Mouse (Mus musculus): ENCODE results near the gene Tmeff2.

GRCm38 (mm10) chr1:51149890-51150289 lies 249.4 kb downstream of the Tmeff2 start:
- TF ChIP-seq CTCF (conservative IDR thresholded peaks at IDR 0.05; ENCODE audit: low read length), result no peak
- TF ChIP-seq POU5F1 (IDR thresholded peaks at IDR 0.05; ENCODE audit: borderline replicate concordance, low read length), result no peak
- no peak for TF ChIP-seq NANOG (IDR thresholded peaks at IDR 0.05; ENCODE audit: borderline replicate concordance, low read length)
